Mouse (Mus musculus) thymus, postnatal 14 days (tissue): ENCODE measurements at regions not wholly inside any gene's neighbourhood (a gene's known extent, or its start where the extent isn't known, plus 50 kb on each side); places are given as distances from the start of the nearest gene placed in this dataset.

Experiments
- DNase-seq: peaks from one replicate; pipeline ENCODE4 v3.0.0; 2021

GRCm38 (mm10) chr2:147803102-147803501, 243.7 kb downstream of the Foxa2 start:
- no peak for DNase-seq

DNA sequence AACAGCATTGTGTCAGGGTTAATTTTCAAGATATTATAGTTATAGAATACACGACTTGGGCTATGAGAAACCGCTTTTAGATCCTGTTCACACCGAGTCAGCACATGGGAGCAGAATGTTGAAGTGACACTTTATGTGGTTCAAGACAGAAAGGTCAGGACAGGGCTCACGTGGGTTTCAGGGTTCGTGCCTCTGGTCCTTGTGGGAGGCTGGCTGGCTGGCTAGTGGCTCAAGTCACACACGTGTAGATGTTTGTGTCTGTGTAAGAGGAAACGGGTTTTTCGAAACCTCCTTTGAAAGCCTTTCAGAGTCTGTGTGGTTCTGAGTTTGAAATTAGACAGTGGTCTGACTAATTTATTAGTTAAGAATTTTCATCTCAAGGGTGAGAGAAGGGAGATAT, 255.3 kb downstream of the Foxa2 start:
- no peak for DNase-seq

DNA sequence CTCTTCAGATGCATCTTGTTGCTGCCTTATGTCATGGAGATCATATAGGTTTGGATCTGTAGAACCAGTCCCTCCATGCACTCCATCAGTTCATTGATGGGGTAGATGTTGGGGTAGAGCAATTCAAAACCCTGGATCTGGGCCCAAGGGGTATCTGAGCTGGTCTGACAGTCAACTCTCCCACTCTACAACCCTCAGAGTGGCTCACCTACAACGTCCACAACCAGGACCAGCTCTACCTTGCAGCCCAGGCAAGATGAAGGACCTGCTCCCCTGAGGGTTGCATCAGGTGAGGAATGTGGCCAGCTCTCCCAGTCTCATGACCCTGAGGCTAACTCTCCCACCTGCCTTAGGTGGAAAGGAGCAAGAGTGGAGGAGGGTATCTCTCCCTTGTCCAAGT, 256.9 kb downstream of the Foxa2 start:
- DNase-seq: no peak

- peak; percentile 25 for DNase-seq
Measured at GRCm38 (mm10) chr2:147789268-147789667, 257.5 kb downstream of the Foxa2 start.

DNA sequence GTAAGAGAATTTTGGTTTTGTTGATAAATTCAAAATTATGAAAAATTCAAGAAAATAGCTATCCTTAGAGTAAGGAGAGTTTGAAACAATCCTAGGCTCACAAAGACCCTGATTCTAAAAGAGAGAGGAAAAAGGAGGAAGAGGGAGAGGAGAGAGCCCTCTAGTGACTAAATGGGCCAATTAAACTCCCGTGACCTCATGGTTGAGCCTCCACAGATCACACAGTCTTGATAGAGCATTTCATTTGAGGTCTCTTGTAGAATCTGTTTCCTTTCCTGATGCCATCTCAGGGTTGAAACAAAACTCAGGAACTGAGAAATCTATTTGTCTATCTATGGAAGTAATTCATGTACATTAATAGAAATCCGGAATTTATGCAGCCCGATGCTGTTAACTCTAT, 258.8 kb downstream of the Foxa2 start:
- no peak for DNase-seq

GRCm38 (mm10) chr2:147782496-147782895, 264.3 kb downstream of the Foxa2 start:
- DNase-seq: no peak

DNA sequence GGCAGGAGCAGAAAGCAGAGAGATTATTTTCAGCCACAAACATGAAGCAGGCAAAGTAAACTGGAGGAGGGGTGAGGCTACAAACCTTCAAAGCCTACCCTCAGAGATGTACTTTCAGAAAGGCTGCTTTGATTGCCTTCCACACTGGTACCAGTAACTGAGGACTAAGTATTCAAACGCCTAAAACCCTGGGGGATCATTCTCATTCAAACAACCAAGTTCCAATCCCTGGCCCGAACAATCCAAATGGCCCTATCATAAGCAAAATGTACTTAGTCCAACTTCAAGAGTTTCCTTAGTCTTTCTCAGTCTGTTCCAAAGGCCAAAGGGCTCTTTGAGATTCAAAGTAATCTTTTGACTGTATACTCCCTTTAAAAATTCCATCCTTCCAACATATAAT, 270.5 kb downstream of the Foxa2 start:
- DNase-seq: no peak

DNA sequence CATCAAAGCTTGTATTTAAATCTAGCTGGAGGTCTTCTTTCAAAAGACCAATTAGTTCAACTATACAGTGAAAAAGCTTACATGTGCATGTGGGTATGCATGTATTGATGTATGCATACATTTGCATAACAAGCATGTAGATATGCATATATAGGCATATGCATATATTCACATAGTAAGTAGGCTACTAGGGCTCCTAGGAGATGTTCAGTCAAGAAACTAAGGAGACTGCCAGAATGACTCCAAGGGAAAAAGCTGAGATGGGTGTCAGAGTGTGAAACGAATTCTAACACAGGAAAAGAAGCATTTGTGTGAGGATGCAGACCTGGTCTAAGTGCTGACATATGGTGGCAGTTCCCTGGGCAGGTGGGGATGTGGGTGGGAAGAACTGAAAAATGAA, 274.2 kb downstream of the Foxa2 start:
- no peak for DNase-seq

GRCm38 (mm10) chr2:147753089-147753488, 293.7 kb downstream of the Foxa2 start:
- DNase-seq: no peak

DNA sequence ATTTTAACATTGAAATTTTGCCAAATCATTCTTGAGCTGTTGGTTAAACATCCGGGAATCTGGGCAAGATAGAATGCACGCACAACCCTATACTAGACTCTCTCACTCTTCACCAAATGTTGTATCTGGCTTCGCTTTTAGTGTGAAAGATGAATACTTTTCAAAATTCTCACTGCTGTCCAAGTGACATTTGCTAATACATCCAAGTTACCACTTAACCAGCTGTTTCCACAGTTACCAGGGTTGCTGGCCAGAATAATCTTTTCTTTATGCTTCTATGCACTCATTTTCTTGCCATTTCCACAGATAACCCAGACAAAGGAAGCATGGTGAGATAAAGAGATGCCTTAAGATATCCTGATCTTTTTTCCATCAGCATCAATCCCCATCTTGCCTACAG, 294.9 kb downstream of the Foxa2 start:
- DNase-seq: no peak

DNA sequence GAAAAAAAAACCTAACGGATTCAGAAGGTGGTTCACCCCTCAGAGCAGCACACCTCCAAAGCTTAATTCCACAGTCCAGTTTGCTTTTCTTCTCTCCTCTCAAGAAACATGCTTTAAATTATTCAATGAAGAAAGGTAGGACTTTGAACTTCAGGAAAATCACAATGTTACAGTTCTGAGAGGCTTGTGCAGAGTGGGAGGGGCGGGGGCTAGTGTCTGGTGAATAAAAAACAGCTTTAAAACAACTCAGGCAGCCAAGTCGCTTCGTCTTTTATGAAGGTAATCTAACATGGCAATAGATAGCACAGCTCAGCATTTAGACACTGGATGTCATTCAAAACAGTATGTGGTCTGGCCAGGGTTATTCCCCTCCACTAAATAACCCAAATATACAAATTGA, 298.8 kb downstream of the Foxa2 start:
- DNase-seq: no peak

- DNase-seq: no peak
Measured at GRCm38 (mm10) chr2:147743908-147744307, 302.9 kb downstream of the Foxa2 start.

DNA sequence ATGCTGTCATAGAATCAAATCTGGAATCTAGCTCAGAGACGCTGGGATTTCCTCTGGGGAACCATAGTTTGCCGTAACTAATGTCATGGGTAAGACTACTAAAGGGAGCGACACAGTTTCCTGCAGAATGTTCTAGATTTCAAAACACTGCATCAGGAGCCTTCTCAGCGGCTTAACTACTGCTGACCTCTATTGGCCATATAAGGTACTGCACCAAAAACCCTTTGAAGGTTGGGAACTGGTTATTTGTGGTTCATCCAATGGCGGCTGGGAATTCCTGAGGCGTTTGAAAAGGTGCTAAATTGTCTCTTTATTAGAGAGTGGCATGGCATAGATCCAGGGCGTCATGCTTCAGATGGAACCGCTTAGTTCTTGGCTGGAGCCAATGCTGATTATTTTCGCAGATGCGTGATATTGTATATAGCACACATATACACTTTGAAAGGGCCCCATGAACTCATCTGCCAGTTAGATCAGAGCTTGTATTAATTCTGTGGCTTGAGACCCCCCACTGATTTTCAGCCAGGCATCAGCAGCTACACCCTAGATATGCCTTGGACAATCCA, 308.4 kb downstream of the Foxa2 start:
- peak; percentile 10 for DNase-seq

DNA sequence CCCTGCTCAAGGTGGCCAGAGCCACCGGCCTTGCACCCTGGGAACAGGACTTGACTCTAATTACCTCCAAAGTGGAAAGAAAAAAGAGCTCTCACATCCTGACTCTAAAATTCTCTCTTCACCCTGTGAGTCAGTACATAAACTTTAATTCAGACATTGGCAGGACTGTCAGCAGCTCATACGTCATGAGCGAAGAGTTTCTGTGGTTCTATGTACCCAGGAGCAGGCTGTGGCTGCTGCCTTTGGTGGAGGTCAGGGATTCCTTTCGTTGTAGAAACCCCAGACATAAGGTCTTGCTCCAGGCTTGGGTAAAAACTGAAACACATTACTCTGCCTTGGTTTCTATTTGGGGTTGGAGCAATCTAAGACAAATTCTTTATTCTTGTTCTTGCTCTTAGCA, 319.4 kb downstream of the Foxa2 start:
- no peak for DNase-seq

DNA sequence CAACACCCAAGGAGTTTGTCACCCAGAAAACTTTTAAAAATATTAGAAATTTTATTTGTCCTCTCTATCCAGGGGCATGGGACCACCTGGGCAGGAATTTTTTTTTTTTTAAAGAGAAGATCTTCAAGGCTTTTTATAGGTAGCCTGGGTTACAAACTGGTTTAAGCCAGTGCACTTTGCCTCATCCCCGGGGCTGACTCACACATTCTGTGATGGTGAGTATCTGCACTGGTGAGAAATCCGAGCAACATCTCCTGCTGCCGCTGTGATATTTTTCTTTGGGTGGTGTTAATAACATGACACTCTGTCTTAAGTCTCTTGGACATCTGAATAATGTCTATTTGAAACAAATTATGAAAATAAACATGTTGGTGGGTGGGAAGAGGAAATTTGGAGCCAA, 327.8 kb downstream of the Foxa2 start:
- DNase-seq: no peak

DNA sequence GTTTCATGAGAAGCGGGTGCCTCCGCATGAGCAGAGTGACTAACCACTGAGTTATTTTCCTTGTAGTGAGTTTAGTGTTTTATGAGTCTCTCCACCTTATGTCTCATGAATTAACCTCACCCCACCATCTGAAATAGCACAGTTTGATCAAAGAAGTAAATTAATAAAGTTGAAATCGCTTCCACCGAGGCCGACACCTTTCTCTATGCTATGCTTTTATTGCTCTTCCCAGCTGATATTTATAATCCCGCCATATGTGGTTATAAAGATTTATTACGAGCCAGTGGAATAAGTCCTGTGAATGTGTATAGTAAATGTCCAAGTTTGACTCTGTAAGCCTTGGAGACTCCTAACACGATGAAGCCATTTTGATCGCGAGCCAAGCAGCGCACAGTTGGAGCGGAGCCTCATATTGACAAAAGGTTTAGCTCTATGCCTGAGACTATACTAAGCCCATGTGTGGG, 329.3 kb downstream of the Foxa2 start:
- no peak for DNase-seq

DNA sequence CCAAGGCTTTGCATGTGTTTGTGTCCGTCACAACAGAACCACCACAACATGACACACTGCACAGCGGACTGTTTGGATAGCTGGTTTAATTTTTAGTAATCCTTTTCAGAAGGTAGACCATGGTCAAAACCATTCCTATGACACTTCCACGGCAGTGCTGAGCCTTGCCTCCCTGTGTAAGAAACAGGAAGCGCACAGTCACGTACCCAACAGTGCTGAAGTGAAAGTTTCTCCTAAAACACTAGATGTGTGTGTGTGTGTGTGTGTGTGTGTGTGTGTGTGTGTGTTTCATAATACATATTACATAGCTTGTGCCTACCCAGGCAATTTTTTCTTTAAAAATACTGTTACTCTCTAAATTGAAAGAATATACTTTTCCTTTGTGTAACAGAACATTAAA, 331.0 kb downstream of the Foxa2 start:
- no peak for DNase-seq

GRCm38 (mm10) chr2:147710593-147711265, 336.0 kb downstream of the Foxa2 start:
- DNase-seq: no peak

GRCm38 (mm10) chr2:147709799-147710198, 337.0 kb downstream of the Foxa2 start:
- no peak for DNase-seq

DNA sequence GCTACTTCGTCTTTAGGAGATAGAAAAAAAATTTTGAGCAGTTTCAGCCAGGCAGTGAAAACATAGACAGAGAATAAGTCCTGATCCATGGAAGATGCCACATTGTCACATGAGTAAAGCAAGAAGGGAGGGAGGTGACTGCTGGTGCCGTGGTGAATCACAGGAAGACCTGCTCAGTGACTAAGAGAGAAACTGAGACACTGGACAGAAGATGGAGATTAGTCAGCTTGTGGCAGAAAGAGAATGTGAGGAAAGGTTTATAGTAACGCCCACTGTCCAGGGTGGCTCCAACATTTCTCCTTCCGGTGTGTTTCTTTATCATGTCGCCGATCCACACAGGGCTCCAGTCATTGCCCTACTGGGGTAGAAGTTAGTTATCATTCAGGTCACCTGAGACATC, 339.6 kb downstream of the Foxa2 start:
- no peak for DNase-seq

GRCm38 (mm10) chr2:147703981-147704380, 342.3 kb downstream of the Pax1 start:
- no peak for DNase-seq

DNA sequence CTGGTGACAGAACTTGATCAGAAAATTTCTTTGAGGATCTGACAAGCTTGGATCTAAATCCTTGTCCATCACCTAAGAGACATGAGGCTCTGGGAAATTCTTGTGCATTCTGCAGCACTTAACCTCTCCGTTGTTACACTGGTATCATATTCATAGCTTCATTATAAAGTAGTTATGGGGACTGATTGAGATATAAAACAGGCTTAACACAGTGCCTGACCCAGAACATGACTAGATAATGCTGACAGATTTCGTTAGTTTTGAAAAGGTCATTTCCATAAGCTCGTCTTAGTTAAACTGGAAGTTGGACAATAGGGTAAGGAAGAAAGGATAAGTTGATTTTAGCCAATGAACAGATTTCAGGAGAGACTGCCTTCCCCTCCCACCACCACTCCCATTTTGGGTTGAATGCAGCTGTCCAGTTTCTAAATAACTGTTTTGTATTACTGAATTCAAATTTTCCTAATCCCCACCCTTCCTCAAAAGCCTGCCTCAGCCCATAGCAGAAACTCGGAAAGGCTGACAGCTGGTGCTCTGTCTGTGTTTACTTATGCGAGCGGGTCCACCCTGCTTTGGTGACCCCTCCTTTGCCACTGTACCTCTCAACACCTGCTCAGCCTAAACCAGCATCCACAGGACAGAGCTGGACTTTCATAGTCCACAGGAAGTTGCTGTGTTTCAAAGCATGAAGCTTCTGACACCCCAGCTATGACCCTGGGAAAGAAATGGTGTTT, 340.8 kb downstream of the Pax1 start:
- DNase-seq: no peak

GRCm38 (mm10) chr2:147699524-147700081, 337.9 kb downstream of the Pax1 start:
- no peak for DNase-seq

GRCm38 (mm10) chr2:147691896-147692295, 330.2 kb downstream of the Pax1 start:
- no peak for DNase-seq
